Mouse (Mus musculus): Measurements from ENCODE around the gene Ssbp1. TPM values are rescaled to one million over a fixed set of nuclear protein-coding genes. Genes with fewer than 3 reads are reported as not detected.

The Ssbp1 gene
- polyA plus RNA-seq, 1 experiment from 2014 or later = 124 TPM

DNA sequence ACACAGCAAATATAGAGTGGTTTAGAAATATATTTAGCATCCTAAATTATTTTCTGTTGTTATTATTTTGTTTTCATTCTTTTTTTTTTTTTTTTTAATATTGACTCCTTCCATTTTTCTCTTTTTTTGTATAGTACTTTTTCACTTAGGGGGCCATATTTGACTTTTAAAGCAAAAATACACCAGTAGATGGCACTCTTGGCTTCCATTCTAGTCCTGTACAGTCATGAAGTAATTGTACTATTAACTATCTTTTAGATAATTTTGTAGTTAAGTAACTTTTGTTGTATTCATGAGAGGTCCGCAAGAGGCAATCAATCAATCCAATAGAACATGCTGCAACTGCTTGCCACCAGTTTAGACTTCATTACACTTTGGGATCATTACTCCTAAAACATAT, 8.6 kb downstream of the Ssbp1 start:
- H3K9me3 ChIP-seq = no peaks in the 10 kb centered on the region
- H3K4me2 ChIP-seq = no peak overlapping the region
- no peak overlapping the region for H3K27ac ChIP-seq (replicated peaks)
- ATAC-seq (ENCODE audit: low read depth) = no peak
- no peaks in the 10 kb centered on the region for H3K4me1 ChIP-seq (replicated peaks)
- no peak overlapping the region for H3K4me3 ChIP-seq
- peaks cover 73% of the 10 kb centered on the region for H3K36me3 ChIP-seq
- H3K9ac ChIP-seq = no peak overlapping the region
- 88% methylated on average over 1 of the region's 1 CpGs for WGBS
- no peaks in the 10 kb centered on the region for H3K27me3 ChIP-seq

DNA sequence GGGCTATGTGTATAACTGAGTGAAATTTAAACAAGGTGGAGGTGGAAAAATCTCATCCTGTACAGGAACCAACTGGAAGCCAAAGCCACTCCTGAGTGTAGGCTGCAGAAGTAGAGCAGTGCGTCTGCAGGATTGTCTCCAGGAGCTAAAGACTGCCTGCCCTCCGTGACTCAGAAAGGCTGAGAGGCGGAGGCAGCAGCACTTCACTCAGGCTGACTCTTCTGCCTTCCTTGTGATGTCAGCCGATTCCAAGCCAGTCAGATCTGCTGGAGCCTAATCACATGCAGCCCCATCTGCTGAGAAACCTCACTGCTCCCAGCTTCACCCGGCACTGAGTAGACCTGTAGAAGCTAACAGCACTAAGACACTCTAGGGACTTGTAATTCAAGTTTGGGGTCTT, 11.2 kb downstream of the Ssbp1 start:
- ATAC-seq (ENCODE audit: low read depth) = no peak
- no peak overlapping the region for H3K4me3 ChIP-seq
- 92% methylated on average over 5 of the region's 5 CpGs for WGBS
- no peak overlapping the region for H3K4me2 ChIP-seq
- peaks cover 64% of the 10 kb centered on the region for H3K36me3 ChIP-seq
- no peaks in the 10 kb centered on the region for H3K27me3 ChIP-seq
- no peak overlapping the region for H3K9ac ChIP-seq
- H3K4me1 ChIP-seq (replicated peaks) = no peaks in the 10 kb centered on the region
- H3K9me3 ChIP-seq = no peaks in the 10 kb centered on the region
- no peak overlapping the region for H3K27ac ChIP-seq (replicated peaks)

DNA sequence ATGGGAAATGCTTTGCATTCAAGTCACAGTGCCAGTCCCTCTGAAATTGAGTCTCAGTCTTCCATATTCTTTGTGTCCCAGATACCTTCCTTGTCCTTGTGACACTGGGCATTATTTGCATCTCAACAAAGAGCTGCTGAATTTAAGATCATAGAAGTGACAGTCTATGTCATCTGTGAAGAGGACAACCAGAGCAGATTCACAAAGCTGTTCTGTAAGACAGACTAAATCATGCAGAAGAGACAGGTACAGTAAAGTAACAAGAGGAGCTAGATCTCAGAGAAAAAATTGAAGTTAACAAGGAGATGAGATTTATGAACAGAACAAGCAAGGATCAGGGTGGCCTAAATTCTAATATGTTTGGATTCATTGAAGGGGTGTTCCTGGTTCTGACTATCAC, 19.8 kb downstream of the Ssbp1 start, which contains the start of gene Tas2r137:
Gene Tas2r137, plus strand, starts transcription at position 301 of the 400 bp plus-strand sequence.
- no peak for ATAC-seq (ENCODE audit: low read depth)
- Histone ChIP-seq H3K36me3 (0 out of 2 replicates have a peak, but pooled peaks cover 2% of the 10 kb centered on the region), H3K27me3 (no peaks in the 10 kb centered on the region), H3K9me3 (no peaks in the 10 kb centered on the region), H3K27ac (replicated peaks) (no peak within 1 kb of the TSS), H3K9ac (no peak within 1 kb of the TSS), H3K4me3 (no peak within 1 kb of the TSS), H3K4me1 (replicated peaks) (no peaks in the 10 kb centered on the region), H3K4me2 (no peak within 1 kb of the TSS)

GRCm38 (mm10) chr6:40493229-40493628, 22.1 kb downstream of the Ssbp1 start, which contains the start of gene Tas2r108:
TSS of gene Tas2r108 (plus strand) at chr6:40493529.
- H3K4me3 ChIP-seq = no peak within 1 kb of the TSS
- H3K36me3 ChIP-seq = no peaks in the 10 kb centered on the region
- no peak within 1 kb of the TSS for H3K4me2 ChIP-seq
- H3K9me3 ChIP-seq = no peaks in the 10 kb centered on the region
- H3K27me3 ChIP-seq = no peaks in the 10 kb centered on the region
- no peak within 1 kb of the TSS for H3K9ac ChIP-seq
- H3K4me1 ChIP-seq (replicated peaks) = no peaks in the 10 kb centered on the region
- H3K27ac ChIP-seq (replicated peaks) = no peak within 1 kb of the TSS
- ATAC-seq (ENCODE audit: low read depth) = no peak
- WGBS = 90% methylated on average over 3 of the region's 3 CpGs

- Histone ChIP-seq H3K4me2 (no peak within 1 kb of the TSS), H3K9ac (no peak within 1 kb of the TSS), H3K9me3 (no peaks in the 10 kb centered on the region), H3K36me3 (no peaks in the 10 kb centered on the region), H3K27me3 (no peaks in the 10 kb centered on the region), H3K27ac (replicated peaks) (no peak within 1 kb of the TSS), H3K4me1 (replicated peaks) (no peaks in the 10 kb centered on the region), H3K4me3 (no peak within 1 kb of the TSS)
- 53% methylated on average over 1 of the region's 1 CpGs for WGBS
- no peak for ATAC-seq (ENCODE audit: low read depth)
These were observed 48.3 kb downstream of the Ssbp1 start, which contains the start of gene Prss37 for GRCm38 (mm10) chr6:40519408-40519807. TSS of gene Prss37 (minus strand) at chr6:40519508.

Other genes with a start within 250 kb of the Ssbp1 start
- gene Agk, start 146.2 kb upstream of the Ssbp1 start, polyA plus RNA-seq (2015; fragmentation: Nextera tagmentation; extraction: Ambion mirVana) = 39.8 and 41.2 TPM in 2 replicates
- 12.3 and 13.7 TPM in 2 replicates for gene E330009J07Rik, start 35.2 kb upstream of the Ssbp1 start, polyA plus RNA-seq (2015; fragmentation: Nextera tagmentation; extraction: Ambion mirVana)
- 0.10 and 0.39 TPM in 2 replicates for gene Wee2, start 32.3 kb upstream of the Ssbp1 start, polyA plus RNA-seq (2015; fragmentation: Nextera tagmentation; extraction: Ambion mirVana)
- gene Tas2r137, start 19.9 kb downstream of the Ssbp1 start, polyA plus RNA-seq (2015; fragmentation: Nextera tagmentation; extraction: Ambion mirVana) = 0.18 TPM in 1 of 2 replicates, not detected in the other
- gene Tas2r108, start 22.2 kb downstream of the Ssbp1 start, polyA plus RNA-seq (2015; fragmentation: Nextera tagmentation; extraction: Ambion mirVana) = 0.40 TPM in 1 of 2 replicates, not detected in the other
- not detected in 2 replicates for gene Prss37, start 48.2 kb downstream of the Ssbp1 start, polyA plus RNA-seq (2015; fragmentation: Nextera tagmentation; extraction: Ambion mirVana)
- gene Olfr461, start 83.7 kb downstream of the Ssbp1 start, polyA plus RNA-seq (2015; fragmentation: Nextera tagmentation; extraction: Ambion mirVana) = 0.14 TPM in 1 of 2 replicates, not detected in the other
- gene Olfr460, start 98.1 kb downstream of the Ssbp1 start, polyA plus RNA-seq (2015; fragmentation: Nextera tagmentation; extraction: Ambion mirVana) = not detected in 2 replicates
- gene Clec5a, start 114.5 kb downstream of the Ssbp1 start, polyA plus RNA-seq (2015; fragmentation: Nextera tagmentation; extraction: Ambion mirVana) = 0.63 and 1.1 TPM in 2 replicates
- not detected in 2 replicates for gene Tas2r138, start 142.0 kb downstream of the Ssbp1 start, polyA plus RNA-seq (2015; fragmentation: Nextera tagmentation; extraction: Ambion mirVana)
- 0.21 and 0.22 TPM in 2 replicates for gene Mgam, start 157.5 kb downstream of the Ssbp1 start, polyA plus RNA-seq (2015; fragmentation: Nextera tagmentation; extraction: Ambion mirVana)

Data from neural tube, embryonic 13.5 days (tissue).